Mouse (Mus musculus): ENCODE data around the gene Btg1. TPM values are rescaled to one million over a fixed set of nuclear protein-coding genes. Genes with fewer than 3 reads are reported as not detected.

Gene Btg1
- polyA plus RNA-seq, 1 experiment from 2014 or later: 47.5 TPM

GRCm38 (mm10) chr10:96619951-96620889 lies 3.4 kb downstream of the Btg1 start:
- no peaks in the 10 kb centered on the region for H3K9me3 ChIP-seq (ENCODE audit: control insufficient read depth, low read length)
- peaks cover 22% of the 10 kb centered on the region for H3K4me1 ChIP-seq (ENCODE audit: control insufficient read depth, insufficient read depth, low read length)
- 65% methylated on average over 8 of the region's 8 CpGs for WGBS
- H3K27me3 ChIP-seq (ENCODE audit: control insufficient read depth, insufficient read depth, low read length): no peaks in the 10 kb centered on the region
- peak; percentile 88 for DNase-seq (ENCODE audit: low spot score, missing footprints)
- H3K9ac ChIP-seq (ENCODE audit: low read length): peak overlapping the region; percentile 61
- ATAC-seq (ENCODE audit: low FRiP score): no peak
- peak overlapping the region; percentile 44 for H3K4me3 ChIP-seq (ENCODE audit: low read depth, low read length)
- no peak overlapping the region for H3K27ac ChIP-seq (ENCODE audit: low read depth, low read length)
- H3K36me3 ChIP-seq (ENCODE audit: control insufficient read depth, insufficient read depth, low read length): peaks cover 6% of the 10 kb centered on the region
- H3K4me2 ChIP-seq: peak overlapping the region; percentile 81

GRCm38 (mm10) chr10:96620890-96621271 lies 4.1 kb downstream of the Btg1 start:
- peak overlapping the region; percentile 44 for H3K4me3 ChIP-seq (ENCODE audit: low read depth, low read length)
- H3K27ac ChIP-seq (ENCODE audit: low read depth, low read length): no peak overlapping the region
- ATAC-seq (ENCODE audit: low FRiP score) (no peak), DNase-seq (ENCODE audit: low spot score, missing footprints) (peak; percentile 91)
- H3K9me3 ChIP-seq (ENCODE audit: control insufficient read depth, low read length): no peaks in the 10 kb centered on the region
- peaks cover 22% of the 10 kb centered on the region for H3K4me1 ChIP-seq (ENCODE audit: control insufficient read depth, insufficient read depth, low read length)
- H3K4me2 ChIP-seq: peak overlapping the region; percentile 81
- no peaks in the 10 kb centered on the region for H3K27me3 ChIP-seq (ENCODE audit: control insufficient read depth, insufficient read depth, low read length)
- peak overlapping the region; percentile 10; the same call in 1 of the 2 replicates for H3K9ac ChIP-seq (ENCODE audit: low read length)
- H3K36me3 ChIP-seq (ENCODE audit: control insufficient read depth, insufficient read depth, low read length): peaks cover 6% of the 10 kb centered on the region
- WGBS: 58% methylated on average over 4 of the region's 4 CpGs

- no peak overlapping the region for H3K27ac ChIP-seq (ENCODE audit: low read depth, low read length)
- peak; percentile 85 for DNase-seq (ENCODE audit: low spot score, missing footprints)
- ATAC-seq (ENCODE audit: low FRiP score): no peak
- no peaks in the 10 kb centered on the region for H3K9me3 ChIP-seq (ENCODE audit: control insufficient read depth, low read length)
- H3K4me3 ChIP-seq (ENCODE audit: low read depth, low read length): peak overlapping the region; percentile 44
- H3K4me1 ChIP-seq (ENCODE audit: control insufficient read depth, insufficient read depth, low read length): peaks cover 19% of the 10 kb centered on the region
- peak overlapping the region; percentile 81 for H3K4me2 ChIP-seq
- H3K36me3 ChIP-seq (ENCODE audit: control insufficient read depth, insufficient read depth, low read length): peaks cover 6% of the 10 kb centered on the region
- WGBS: 89% methylated on average over 4 of the region's 4 CpGs
- no peaks in the 10 kb centered on the region for H3K27me3 ChIP-seq (ENCODE audit: control insufficient read depth, insufficient read depth, low read length)
- H3K9ac ChIP-seq (ENCODE audit: low read length): no peak overlapping the region
These were observed 4.6 kb downstream of the Btg1 start for GRCm38 (mm10) chr10:96621361-96621945.

- Histone ChIP-seq H3K27ac (ENCODE audit: low read depth, low read length) (no peak overlapping the region), H3K36me3 (ENCODE audit: control insufficient read depth, insufficient read depth, low read length) (peaks cover 6% of the 10 kb centered on the region), H3K9me3 (ENCODE audit: control insufficient read depth, low read length) (no peaks in the 10 kb centered on the region), H3K27me3 (ENCODE audit: control insufficient read depth, insufficient read depth, low read length) (no peaks in the 10 kb centered on the region), H3K4me2 (peak overlapping the region; percentile 81), H3K9ac (ENCODE audit: low read length) (peak overlapping the region; percentile 11; the same call in 1 of the 2 replicates), H3K4me1 (ENCODE audit: control insufficient read depth, insufficient read depth, low read length) (peaks cover 19% of the 10 kb centered on the region), H3K4me3 (ENCODE audit: low read depth, low read length) (peak overlapping the region; percentile 19)
- no peak for ATAC-seq (ENCODE audit: low FRiP score)
- 92% methylated on average over 13 of the region's 13 CpGs for WGBS
- peak; percentile 75 for DNase-seq (ENCODE audit: low spot score, missing footprints)
These were observed 5.3 kb downstream of the Btg1 start for GRCm38 (mm10) chr10:96621980-96622645.

- Histone ChIP-seq H3K9ac (ENCODE audit: low read length) (no peak overlapping the region), H3K27me3 (ENCODE audit: control insufficient read depth, insufficient read depth, low read length) (no peaks in the 10 kb centered on the region), H3K27ac (ENCODE audit: low read depth, low read length) (no peak overlapping the region), H3K9me3 (ENCODE audit: control insufficient read depth, low read length) (no peaks in the 10 kb centered on the region), H3K4me3 (ENCODE audit: low read depth, low read length) (no peak overlapping the region), H3K4me2 (peak overlapping the region; percentile 25), H3K36me3 (ENCODE audit: control insufficient read depth, insufficient read depth, low read length) (peaks cover 6% of the 10 kb centered on the region), H3K4me1 (ENCODE audit: control insufficient read depth, insufficient read depth, low read length) (peaks cover 19% of the 10 kb centered on the region)
- DNase-seq (ENCODE audit: low spot score, missing footprints) (peak; percentile 84), ATAC-seq (ENCODE audit: low FRiP score) (no peak)
- WGBS: 90% methylated on average over 6 of the region's 6 CpGs
These were observed 6.2 kb downstream of the Btg1 start for GRCm38 (mm10) chr10:96622761-96623632.

GRCm38 (mm10) chr10:96623633-96624195 lies 6.9 kb downstream of the Btg1 start:
- peaks cover 6% of the 10 kb centered on the region for H3K36me3 ChIP-seq (ENCODE audit: control insufficient read depth, insufficient read depth, low read length)
- WGBS: 95% methylated on average over 4 of the region's 4 CpGs
- no peak for ATAC-seq (ENCODE audit: low FRiP score)
- H3K4me1 ChIP-seq (ENCODE audit: control insufficient read depth, insufficient read depth, low read length): peaks cover 19% of the 10 kb centered on the region
- H3K27ac ChIP-seq (ENCODE audit: low read depth, low read length): no peak overlapping the region
- no peak overlapping the region for H3K4me3 ChIP-seq (ENCODE audit: low read depth, low read length)
- no peaks in the 10 kb centered on the region for H3K27me3 ChIP-seq (ENCODE audit: control insufficient read depth, insufficient read depth, low read length)
- no peak overlapping the region for H3K9ac ChIP-seq (ENCODE audit: low read length)
- DNase-seq (ENCODE audit: low spot score, missing footprints): no peak
- 0 out of 2 replicates have a peak overlapping the region, but pooled peaks have one; percentile 25 for H3K4me2 ChIP-seq
- H3K9me3 ChIP-seq (ENCODE audit: control insufficient read depth, low read length): no peaks in the 10 kb centered on the region

GRCm38 (mm10) chr10:96624406-96624805 lies 7.6 kb downstream of the Btg1 start:
- Histone ChIP-seq H3K36me3 (ENCODE audit: control insufficient read depth, insufficient read depth, low read length) (peaks cover 6% of the 10 kb centered on the region), H3K27me3 (ENCODE audit: control insufficient read depth, insufficient read depth, low read length) (no peaks in the 10 kb centered on the region), H3K9me3 (ENCODE audit: control insufficient read depth, low read length) (no peaks in the 10 kb centered on the region), H3K27ac (ENCODE audit: low read depth, low read length) (no peak overlapping the region), H3K9ac (ENCODE audit: low read length) (no peak overlapping the region), H3K4me2 (no peak overlapping the region), H3K4me3 (ENCODE audit: low read depth, low read length) (no peak overlapping the region), H3K4me1 (ENCODE audit: control insufficient read depth, insufficient read depth, low read length) (peaks cover 19% of the 10 kb centered on the region)
- WGBS: 89% methylated on average over 2 of the region's 2 CpGs
- no peak for ATAC-seq (ENCODE audit: low FRiP score)
- peak; percentile 64 for DNase-seq (ENCODE audit: low spot score, missing footprints)

GRCm38 (mm10) chr10:96625061-96625460 lies 8.3 kb downstream of the Btg1 start:
- no peak overlapping the region for H3K4me3 ChIP-seq (ENCODE audit: low read depth, low read length)
- peak; percentile 69 for DNase-seq (ENCODE audit: low spot score, missing footprints)
- no peak overlapping the region for H3K27ac ChIP-seq (ENCODE audit: low read depth, low read length)
- no peaks in the 10 kb centered on the region for H3K27me3 ChIP-seq (ENCODE audit: control insufficient read depth, insufficient read depth, low read length)
- H3K9me3 ChIP-seq (ENCODE audit: control insufficient read depth, low read length): no peaks in the 10 kb centered on the region
- ATAC-seq (ENCODE audit: low FRiP score): no peak
- no peak overlapping the region for H3K9ac ChIP-seq (ENCODE audit: low read length)
- peaks cover 15% of the 10 kb centered on the region for H3K4me1 ChIP-seq (ENCODE audit: control insufficient read depth, insufficient read depth, low read length)
- peaks cover 2% of the 10 kb centered on the region for H3K36me3 ChIP-seq (ENCODE audit: control insufficient read depth, insufficient read depth, low read length)
- no peak overlapping the region for H3K4me2 ChIP-seq
- 96% methylated on average over 4 of the region's 4 CpGs for WGBS
